Mouse (Mus musculus) kidney, adult 2 months (tissue): Measurements from ENCODE around the gene A130010J15Rik.

Experiments
- CTCF ChIP-seq: fragments of 200-500 bp; conservative IDR thresholded peaks from 2 replicates; pipeline ENCODE4 v1.5.1; 2011; ENCODE audit warnings: low read depth, mild to moderate bottlenecking, control low read depth, low read length, moderate library complexity, mixed read lengths; ENCODE audit not compliant: insufficient read depth, insufficient read length
- POLR2A ChIP-seq: fragments of 200-500 bp; IDR thresholded peaks from one replicate; pipeline ENCODE4 v1.6.1; 2011; ENCODE audit warnings: low read depth, low read length, control low read depth

GRCm38 (mm10) chr1:193156316-193157110 is 11.3 kb upstream of the A130010J15Rik start:
- no peak for TF ChIP-seq POLR2A
- TF ChIP-seq CTCF: no peak
